Mouse (Mus musculus) lung, embryonic 16.5 days (tissue): ENCODE results near the gene Copa. TPM values are rescaled to one million over a fixed set of nuclear protein-coding genes. Genes with fewer than 3 reads are reported as not detected.

ENCODE experiments used
- ATAC-seq: fragments of 200-750 bp; cut with Nextera tagmentation; 2 replicates; pipeline ENCODE4 v1.8.0; 2017; ENCODE audit warnings: low read depth, mild to moderate bottlenecking, moderate library complexity
- H3K27ac ChIP-seq: fragments of 300-500 bp; sonication (generic); 2 replicates; pipeline ENCODE4 v1.5.1; 2014; ENCODE audit warnings: mild to moderate bottlenecking, control low read depth, low read length
- H3K27me3 ChIP-seq: fragments of 300-500 bp; sonication (generic); 2 replicates; pipeline ENCODE4 v1.6.1; 2014; ENCODE audit warnings: low read depth, low read length, mixed read lengths; ENCODE audit not compliant: control insufficient read depth, insufficient read depth
- H3K36me3 ChIP-seq: fragments of 300-500 bp; sonication (generic); 2 replicates; pipeline ENCODE4 v1.6.1; 2014; ENCODE audit warnings: low read length; ENCODE audit not compliant: control insufficient read depth, insufficient read depth
- H3K4me1 ChIP-seq: fragments of 300-500 bp; sonication (generic); replicated peaks from 2 replicates; pipeline ENCODE4 v1.6.1; 2014; ENCODE audit warnings: low read length, mixed read lengths; ENCODE audit not compliant: control insufficient read depth, insufficient read depth
- H3K4me2 ChIP-seq: fragments of 300-500 bp; sonication (generic); 2 replicates; pipeline ENCODE4 v1.6.1; 2014; ENCODE audit warnings: low read depth, low read length, control low read depth
- H3K4me3 ChIP-seq: fragments of 300-500 bp; sonication (generic); 2 replicates; pipeline ENCODE4 v1.5.1; 2014; ENCODE audit warnings: mild to moderate bottlenecking, low read length, control low read depth
- H3K9ac ChIP-seq: fragments of 300-500 bp; sonication (generic); 2 replicates; pipeline ENCODE4 v1.6.1; 2014; ENCODE audit warnings: low read length, control low read depth
- H3K9me3 ChIP-seq: fragments of 300-500 bp; sonication (generic); 2 replicates; pipeline ENCODE4 v1.6.1; 2016; ENCODE audit warnings: low read length; ENCODE audit not compliant: control insufficient read depth
- WGBS: fragments of 180-500 bp; shearing (Covaris S2); extraction: QIAGEN DNeasy Blood & Tissue Kit; methylation state at CpG from one replicate; pipeline ENCODE4 v1.1.7; 2014; 5-methylcytosine and 5-hydroxymethylcytosine counted together
- polyA plus RNA-seq: library from polyadenylated mRNA; unstranded; fragments of >200 nt; fragmentation: Nextera tagmentation; extraction: Ambion mirVana; gene quantifications from 2 replicates; pipeline ENCODE4 v1.2.1, GENCODE M21; 2015

The Copa gene
- polyA plus RNA-seq, result 242 and 253 TPM in 2 replicates

DNA sequence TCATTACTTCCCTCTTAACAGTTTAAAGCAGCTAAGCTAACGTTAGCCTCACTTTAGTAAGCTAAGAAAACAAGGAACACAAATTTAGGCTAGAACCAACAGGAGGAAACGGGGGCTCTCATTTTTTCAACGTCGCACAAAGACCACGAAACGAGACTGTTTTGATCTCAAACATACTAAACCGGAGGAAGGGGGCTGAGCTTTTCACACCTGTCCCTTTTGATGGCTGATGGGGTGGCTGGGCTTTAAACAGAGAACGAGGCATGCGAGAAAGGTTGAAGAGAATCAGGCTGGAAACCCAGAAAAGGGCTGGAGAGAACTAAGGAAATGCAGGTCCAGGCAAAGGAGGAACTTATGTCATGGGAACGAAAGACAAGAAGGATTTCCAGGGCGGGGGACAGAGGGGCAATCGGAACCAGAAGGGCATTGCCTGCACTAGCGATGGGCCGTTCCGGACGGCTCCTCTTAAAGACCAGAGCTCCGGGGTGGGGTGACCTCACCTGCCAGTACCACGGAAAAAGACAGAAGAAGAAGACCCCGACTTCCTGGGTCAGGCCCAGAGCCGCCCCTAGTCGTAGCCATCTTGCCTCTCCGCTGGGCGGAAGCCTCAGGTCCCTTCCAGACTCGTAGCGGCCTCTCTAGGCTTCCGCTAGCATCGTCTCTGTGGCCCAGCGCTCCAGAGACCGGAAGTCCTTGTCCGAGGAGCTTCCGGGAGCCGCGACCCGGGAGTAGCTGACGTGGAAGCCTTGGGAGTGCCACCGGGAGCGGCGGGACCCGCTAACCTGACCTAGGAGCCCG is at the start of gene Copa, which contains the start of gene Ncstn:
Gene Copa, plus strand, starts transcription at position 429 of the 798 bp plus-strand sequence.
Gene Ncstn, minus strand, starts transcription at position 695 of the 798 bp plus-strand sequence.
- H3K9me3 ChIP-seq, result no peaks in the 10 kb centered on the region
- peaks cover 12% of the 10 kb centered on the region for H3K36me3 ChIP-seq
- peaks cover 19% of the 10 kb centered on the region for H3K4me1 ChIP-seq
- H3K4me2 ChIP-seq, result peak within 1 kb of the TSS; percentile 74
- under 1% methylated on average over 40 of the region's 40 CpGs for WGBS
- H3K27ac ChIP-seq, result peak within 1 kb of the TSS; percentile 76
- peak within 1 kb of the TSS; percentile 89 for H3K9ac ChIP-seq
- peak; percentile 99 for ATAC-seq
- peak within 1 kb of the TSS; percentile 95 for H3K4me3 ChIP-seq
- H3K27me3 ChIP-seq, result no peaks in the 10 kb centered on the region

- no peaks in the 10 kb centered on the region for H3K9me3 ChIP-seq
- H3K27ac ChIP-seq, result no peak overlapping the region
- no peak overlapping the region for H3K4me3 ChIP-seq
- WGBS, result 67% methylated on average over 8 of the region's 8 CpGs
- H3K9ac ChIP-seq, result no peak overlapping the region
- H3K4me2 ChIP-seq, result no peak overlapping the region
- H3K4me1 ChIP-seq, result peaks cover 3% of the 10 kb centered on the region; the same call in 1 of the 2 replicates
- no peaks in the 10 kb centered on the region for H3K36me3 ChIP-seq
- peaks cover 2% of the 10 kb centered on the region; the same call in 1 of the 2 replicates for H3K27me3 ChIP-seq
- no peak for ATAC-seq
These were observed 35.9 kb upstream of the Copa start for GRCm38 (mm10) chr1:172046410-172046809.

DNA sequence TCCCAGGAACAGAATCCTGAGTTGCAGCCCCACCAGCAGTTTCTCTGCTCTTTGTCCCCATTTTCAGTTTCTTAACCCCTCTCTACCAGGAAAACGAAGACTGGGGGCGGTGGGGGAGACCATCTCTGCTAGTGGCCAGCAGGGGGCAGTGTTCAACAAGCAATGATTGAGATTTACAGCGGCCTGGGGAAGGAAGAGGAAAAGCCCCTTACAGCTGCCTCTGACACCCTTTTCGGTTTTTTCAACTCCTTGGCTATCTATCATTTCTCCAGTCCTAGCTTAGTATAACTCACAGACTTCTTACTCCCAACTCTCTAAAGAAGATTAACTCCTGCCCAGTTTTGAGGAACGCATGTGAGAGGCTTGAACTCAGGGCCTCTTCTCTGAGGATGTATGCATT is 35.4 kb upstream of the Copa start:
- WGBS, result 13% methylated on average over 5 of the region's 5 CpGs
- no peak overlapping the region for H3K4me3 ChIP-seq
- H3K9ac ChIP-seq, result no peak overlapping the region
- H3K27ac ChIP-seq, result no peak overlapping the region
- H3K36me3 ChIP-seq, result no peaks in the 10 kb centered on the region
- peaks cover 3% of the 10 kb centered on the region; the same call in 1 of the 2 replicates for H3K4me1 ChIP-seq
- H3K27me3 ChIP-seq, result peaks cover 2% of the 10 kb centered on the region; the same call in 1 of the 2 replicates
- peak; percentile 70 for ATAC-seq
- H3K4me2 ChIP-seq, result no peak overlapping the region
- H3K9me3 ChIP-seq, result no peaks in the 10 kb centered on the region

DNA sequence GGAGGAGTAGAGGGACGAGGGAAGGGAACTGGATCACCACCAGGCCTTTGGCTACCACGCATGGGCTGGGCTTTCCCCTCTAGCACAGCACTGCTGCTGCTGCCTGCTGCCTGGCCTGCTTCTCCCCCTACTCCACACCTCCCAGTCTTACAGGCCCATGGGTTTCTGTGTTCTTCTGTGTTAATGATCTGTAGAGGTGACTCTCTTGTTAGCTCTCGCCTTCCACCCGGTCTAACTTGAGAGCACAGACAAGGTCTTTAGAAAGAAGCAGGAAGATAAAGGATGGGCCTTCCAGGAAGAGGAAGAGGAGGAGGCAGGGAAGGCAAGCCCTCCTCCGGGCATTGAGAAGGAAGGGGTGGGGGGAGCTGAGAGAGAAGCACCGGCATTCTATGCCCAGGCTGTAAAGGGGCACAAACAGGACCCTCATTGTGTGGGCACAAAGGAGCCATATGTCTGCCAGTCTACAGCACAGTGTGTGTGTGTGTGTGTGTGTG is 34.0 kb upstream of the Copa start:
- Histone ChIP-seq H3K4me3 (peak overlapping the region; percentile 18; the same call in 1 of the 2 replicates), H3K36me3 (no peaks in the 10 kb centered on the region), H3K27ac (no peak overlapping the region), H3K9me3 (no peaks in the 10 kb centered on the region), H3K9ac (peak overlapping the region; percentile 12; the same call in 1 of the 2 replicates), H3K4me1 (peaks cover 3% of the 10 kb centered on the region; the same call in 1 of the 2 replicates), H3K4me2 (no peak overlapping the region; the same call in 1 of the 2 replicates), H3K27me3 (peaks cover 11% of the 10 kb centered on the region)
- no peak for ATAC-seq
- WGBS, result 14% methylated on average over 6 of the region's 6 CpGs

GRCm38 (mm10) chr1:172049131-172049782 is 33.1 kb upstream of the Copa start:
- WGBS, result 31% methylated on average over 13 of the region's 13 CpGs
- Histone ChIP-seq H3K27ac (no peak overlapping the region), H3K4me1 (peaks cover 12% of the 10 kb centered on the region), H3K4me2 (no peak overlapping the region), H3K27me3 (peaks cover 21% of the 10 kb centered on the region), H3K9me3 (no peaks in the 10 kb centered on the region), H3K4me3 (no peak overlapping the region), H3K9ac (no peak overlapping the region), H3K36me3 (no peaks in the 10 kb centered on the region)
- ATAC-seq, result no peak

DNA sequence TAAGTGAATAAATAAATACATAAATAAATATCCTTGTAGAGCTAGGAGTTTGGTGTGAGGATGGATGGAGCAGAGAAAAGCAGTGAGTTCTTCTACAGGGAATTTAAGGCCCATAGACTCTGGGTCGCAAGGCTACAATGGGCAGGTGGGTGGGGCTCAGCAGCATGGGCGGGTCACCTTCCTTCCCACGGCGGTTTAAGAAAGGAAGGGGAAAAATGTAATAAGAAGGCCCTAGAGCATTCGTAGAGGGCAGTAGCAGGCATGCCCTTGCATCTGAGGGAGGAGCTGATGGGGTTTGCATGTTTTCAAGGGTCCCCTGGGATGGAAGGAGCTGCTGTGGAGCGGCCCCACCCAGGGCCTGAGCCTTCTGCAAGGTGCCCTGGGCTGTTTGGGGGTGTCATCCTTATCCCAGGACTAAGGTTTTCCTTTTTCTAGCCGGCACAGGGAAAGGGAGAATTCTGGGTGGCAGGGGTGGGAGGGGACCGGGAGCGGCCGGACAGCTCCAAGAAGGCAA is 29.5 kb upstream of the Copa start:
- Histone ChIP-seq H3K4me1 (peaks cover 10% of the 10 kb centered on the region), H3K4me3 (no peak overlapping the region), H3K9ac (no peak overlapping the region), H3K9me3 (no peaks in the 10 kb centered on the region), H3K27ac (no peak overlapping the region), H3K27me3 (peaks cover 28% of the 10 kb centered on the region), H3K4me2 (no peak overlapping the region), H3K36me3 (no peaks in the 10 kb centered on the region)
- no peak for ATAC-seq
- 9% methylated on average over 10 of the region's 10 CpGs for WGBS

DNA sequence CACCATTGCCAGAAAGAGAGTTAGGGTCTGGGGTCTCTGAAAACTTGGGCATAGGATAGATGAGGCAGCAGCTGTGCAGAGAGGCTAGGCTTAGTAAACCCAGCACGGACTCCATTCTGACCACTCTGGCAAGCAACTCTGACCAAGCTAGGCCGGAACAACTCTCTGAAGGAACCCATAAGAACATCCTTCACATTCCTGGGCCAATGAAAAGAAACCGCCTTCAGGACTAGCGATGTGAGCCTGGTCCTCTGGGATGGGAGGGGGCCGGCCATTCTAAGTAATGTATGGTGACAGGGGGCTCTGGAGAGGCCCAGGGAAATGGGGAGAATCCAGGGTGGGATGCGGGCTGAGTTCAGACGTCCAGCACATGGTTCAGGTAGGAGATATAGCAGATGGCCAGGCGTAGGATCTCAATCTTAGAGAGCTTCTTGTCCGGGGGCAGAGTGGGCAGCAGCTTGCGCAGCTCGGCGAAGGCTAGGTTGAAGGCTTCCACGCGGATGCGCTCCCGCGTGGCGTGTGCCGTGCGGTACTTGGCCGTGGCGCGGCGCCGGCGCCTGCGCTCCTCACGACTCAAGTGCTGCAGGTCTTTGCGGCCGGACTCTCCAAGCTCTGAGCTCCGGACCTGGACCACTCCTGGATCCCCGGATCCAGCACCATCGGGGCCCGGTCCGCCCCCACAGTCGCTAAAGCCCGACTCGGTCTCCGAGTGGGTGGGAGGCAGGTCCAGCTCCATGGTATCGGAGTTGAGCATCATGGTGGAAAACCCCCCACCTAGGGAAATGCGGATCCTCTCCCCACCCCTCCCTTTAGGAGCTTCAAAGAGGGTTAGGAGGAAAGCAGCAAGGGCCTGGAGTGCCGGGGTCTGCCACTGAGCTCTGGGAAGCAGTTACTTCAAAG is 28.5 kb upstream of the Copa start:
- Histone ChIP-seq H3K9me3 (no peaks in the 10 kb centered on the region), H3K4me2 (peak overlapping the region; percentile 60), H3K4me1 (peaks cover 10% of the 10 kb centered on the region), H3K27me3 (peaks cover 28% of the 10 kb centered on the region), H3K36me3 (no peaks in the 10 kb centered on the region), H3K4me3 (peak overlapping the region; percentile 38), H3K9ac (peak overlapping the region; percentile 35; the same call in 1 of the 2 replicates), H3K27ac (no peak overlapping the region)
- ATAC-seq, result no peak
- WGBS, result 3% methylated on average over 42 of the region's 42 CpGs

- ATAC-seq, result no peak
- H3K4me2 ChIP-seq, result no peak overlapping the region
- no peak overlapping the region for H3K4me3 ChIP-seq
- no peak overlapping the region for H3K9ac ChIP-seq
- peaks cover 28% of the 10 kb centered on the region for H3K27me3 ChIP-seq
- peaks cover 10% of the 10 kb centered on the region for H3K4me1 ChIP-seq
- 61% methylated on average over 4 of the region's 4 CpGs for WGBS
- no peak overlapping the region for H3K27ac ChIP-seq
- no peaks in the 10 kb centered on the region for H3K9me3 ChIP-seq
- no peaks in the 10 kb centered on the region for H3K36me3 ChIP-seq
These were observed 26.1 kb upstream of the Copa start for GRCm38 (mm10) chr1:172056251-172056650.
